Mouse (Mus musculus) olfactory bulb, adult 2 months (tissue): ENCODE measurements around the gene Abhd4.

Experiments
- CTCF ChIP-seq: fragments of 200-500 bp; IDR thresholded peaks from 2 replicates; pipeline ENCODE4 v1.5.1; 2012; ENCODE audit warnings: low read depth, mild to moderate bottlenecking, low read length, moderate library complexity; ENCODE audit not compliant: insufficient read depth
- POLR2A ChIP-seq: fragments of 200-500 bp; IDR thresholded peaks from 2 replicates; pipeline ENCODE4 v1.6.1; 2012; ENCODE audit warnings: mild to moderate bottlenecking, low read depth, low read length, moderate library complexity; ENCODE audit not compliant: insufficient read depth

DNA sequence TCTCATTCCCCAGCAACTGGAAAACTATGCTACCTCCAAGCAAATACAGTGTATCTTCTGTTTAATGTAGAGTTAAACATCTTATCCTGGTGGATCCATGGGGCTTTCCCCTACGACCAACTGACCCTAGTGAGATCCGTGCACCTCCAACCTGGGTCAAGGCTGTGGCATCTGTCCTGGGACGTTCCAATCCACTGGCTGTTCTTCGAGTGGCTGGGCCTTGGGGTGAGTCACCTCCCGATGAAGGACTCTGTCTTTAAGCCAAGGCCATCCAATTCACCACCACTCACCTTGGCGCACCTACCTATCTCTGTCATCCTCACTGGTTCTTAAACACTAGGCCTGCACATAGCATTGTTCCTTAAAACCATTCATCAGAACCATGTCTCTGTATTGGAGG lies 9.1 kb downstream of the Abhd4 start:
- TF ChIP-seq CTCF: no peak
- TF ChIP-seq POLR2A: no peak
